Mouse (Mus musculus): ENCODE data around the gene Dusp10. TPM values are rescaled to one million over a fixed set of nuclear protein-coding genes. Genes with fewer than 3 reads are reported as not detected.

Dusp10 gene
- polyA plus RNA-seq, 1 experiment, result 0.22 TPM

DNA sequence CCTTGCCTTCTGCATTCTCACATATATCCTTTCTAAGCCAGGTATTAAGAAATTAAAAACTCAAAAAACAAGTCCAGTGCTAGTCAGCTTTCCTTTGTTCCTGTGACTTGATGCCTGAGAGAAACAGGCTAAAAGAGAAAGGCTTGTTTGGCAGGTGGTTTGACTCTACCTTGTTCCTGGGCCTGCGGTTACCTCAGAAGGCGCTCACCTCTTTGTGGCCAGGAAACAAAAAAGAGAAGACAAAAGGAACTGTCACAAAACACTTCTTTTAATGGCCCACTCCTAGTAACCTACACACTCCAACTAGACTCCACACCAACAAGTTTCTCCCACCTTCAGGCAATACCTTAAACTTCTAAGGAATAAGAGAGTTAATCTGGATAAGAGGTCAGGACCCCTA is 11.5 kb downstream of the Dusp10 start:
- TF ChIP-seq TAL1 (IDR thresholded peaks at IDR 0.05; ENCODE audit: low read length) (no peak), GATA1 (IDR thresholded peaks at IDR 0.05; ENCODE audit: low read length) (no peak)
- Histone ChIP-seq H3K4me1 (ENCODE audit: control insufficient read depth) (peaks cover 1% of the 10 kb centered on the region; the same call in 1 of the 2 replicates), H3K36me3 (ENCODE audit: control insufficient read depth) (no peaks in the 10 kb centered on the region), H3K9me3 (ENCODE audit: control insufficient read depth, low read length) (no peaks in the 10 kb centered on the region), H3K27me3 (ENCODE audit: control insufficient read depth) (no peaks in the 10 kb centered on the region), H3K4me3 (replicated peaks) (no peak overlapping the region)

DNA sequence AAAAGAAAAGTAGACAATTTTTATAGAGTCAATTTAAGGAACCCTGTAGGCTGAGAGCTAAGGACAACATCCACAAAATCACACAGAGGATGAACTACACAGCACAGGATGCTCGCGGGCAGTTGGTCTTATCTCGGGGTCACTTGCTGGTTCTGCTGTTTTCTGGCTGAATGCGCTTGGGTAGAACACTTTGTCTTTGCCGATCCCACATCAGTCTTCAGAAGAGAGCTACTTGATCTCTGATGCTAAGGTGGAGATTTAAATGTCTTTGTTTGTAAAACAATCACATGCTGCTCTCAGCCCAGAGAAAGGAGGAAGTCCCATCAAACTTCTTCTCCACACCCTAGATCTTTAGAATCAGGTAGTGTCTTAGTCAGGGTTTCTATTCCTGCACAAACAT is 12.0 kb downstream of the Dusp10 start:
- H3K4me1 ChIP-seq (ENCODE audit: control insufficient read depth), result peaks cover 1% of the 10 kb centered on the region; the same call in 1 of the 2 replicates
- TF ChIP-seq GATA1 (IDR thresholded peaks at IDR 0.05; ENCODE audit: low read length) (no peak), TAL1 (IDR thresholded peaks at IDR 0.05; ENCODE audit: low read length) (no peak)
- H3K27me3 ChIP-seq (ENCODE audit: control insufficient read depth), result no peaks in the 10 kb centered on the region
- H3K9me3 ChIP-seq (ENCODE audit: control insufficient read depth, low read length), result no peaks in the 10 kb centered on the region
- no peak overlapping the region for H3K4me3 ChIP-seq (replicated peaks)
- no peaks in the 10 kb centered on the region for H3K36me3 ChIP-seq (ENCODE audit: control insufficient read depth)

DNA sequence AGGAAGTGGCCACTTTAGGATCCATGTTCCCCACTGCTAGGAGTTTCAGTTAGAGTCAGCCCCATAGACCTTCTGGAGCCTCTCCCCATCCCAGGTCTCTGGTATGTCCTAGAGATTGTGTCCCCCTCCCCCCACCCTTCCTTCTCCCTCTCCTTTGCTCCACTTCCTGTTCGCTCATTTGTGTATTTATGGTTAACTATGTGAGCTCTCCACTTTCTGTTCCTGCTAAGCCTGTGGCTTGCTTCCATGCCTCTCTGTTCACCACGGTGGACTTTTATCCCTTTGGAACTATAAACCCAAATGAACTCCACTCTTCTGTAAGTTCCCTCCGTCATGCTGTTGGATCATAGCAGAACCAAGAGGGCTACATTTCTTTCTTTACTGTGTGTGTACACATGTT is 13.9 kb downstream of the Dusp10 start:
- no peak overlapping the region for H3K4me3 ChIP-seq (replicated peaks)
- peaks cover 2% of the 10 kb centered on the region; the same call in 1 of the 2 replicates for H3K4me1 ChIP-seq (ENCODE audit: control insufficient read depth)
- H3K9me3 ChIP-seq (ENCODE audit: control insufficient read depth, low read length), result no peaks in the 10 kb centered on the region
- no peaks in the 10 kb centered on the region for H3K27me3 ChIP-seq (ENCODE audit: control insufficient read depth)
- TF ChIP-seq TAL1 (IDR thresholded peaks at IDR 0.05; ENCODE audit: low read length) (no peak), GATA1 (IDR thresholded peaks at IDR 0.05; ENCODE audit: low read length) (no peak)
- H3K36me3 ChIP-seq (ENCODE audit: control insufficient read depth), result no peaks in the 10 kb centered on the region

DNA sequence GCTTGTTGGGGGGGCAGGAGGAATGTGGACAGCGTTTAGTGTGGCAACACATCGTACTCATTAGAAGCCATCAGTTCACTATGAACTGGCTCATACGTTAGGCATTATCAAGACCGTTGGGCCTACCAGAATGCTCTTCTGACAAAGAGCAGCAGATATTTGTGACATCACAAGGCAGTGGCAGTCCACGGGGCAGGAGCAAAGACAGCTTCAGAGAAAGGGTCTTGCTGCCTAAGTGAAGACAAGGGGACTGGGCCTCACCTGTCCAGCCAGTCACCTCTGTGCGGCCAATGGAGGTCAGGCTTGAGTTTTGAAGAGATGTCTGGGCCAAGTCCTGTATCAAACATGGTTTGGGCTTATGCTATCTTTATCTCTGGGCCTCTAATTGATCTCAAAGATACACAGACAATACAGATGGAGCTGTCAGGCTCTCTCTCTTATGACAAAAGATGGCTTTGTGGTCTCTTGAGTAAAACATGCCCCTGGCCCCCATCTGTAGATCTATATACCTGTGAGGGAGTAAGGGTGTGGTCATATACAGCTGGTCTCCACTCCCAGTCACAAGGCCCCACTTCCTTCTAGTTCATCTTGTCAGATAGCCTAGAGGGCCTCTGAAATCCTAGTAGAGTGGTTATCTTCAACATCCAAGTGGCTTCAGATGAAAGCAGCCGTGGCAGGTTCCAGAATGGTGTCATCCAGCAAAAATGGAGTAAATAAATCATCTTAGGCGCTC is 17.1 kb downstream of the Dusp10 start:
- H3K9me3 ChIP-seq (ENCODE audit: control insufficient read depth, low read length), result no peaks in the 10 kb centered on the region
- H3K4me3 ChIP-seq (replicated peaks), result no peak overlapping the region
- TF ChIP-seq GATA1 (IDR thresholded peaks at IDR 0.05; ENCODE audit: low read length) (no peak), TAL1 (IDR thresholded peaks at IDR 0.05; ENCODE audit: low read length) (no peak)
- H3K27me3 ChIP-seq (ENCODE audit: control insufficient read depth), result peaks cover 11% of the 10 kb centered on the region
- peaks cover 24% of the 10 kb centered on the region for H3K4me1 ChIP-seq (ENCODE audit: control insufficient read depth)
- H3K36me3 ChIP-seq (ENCODE audit: control insufficient read depth), result no peaks in the 10 kb centered on the region

DNA sequence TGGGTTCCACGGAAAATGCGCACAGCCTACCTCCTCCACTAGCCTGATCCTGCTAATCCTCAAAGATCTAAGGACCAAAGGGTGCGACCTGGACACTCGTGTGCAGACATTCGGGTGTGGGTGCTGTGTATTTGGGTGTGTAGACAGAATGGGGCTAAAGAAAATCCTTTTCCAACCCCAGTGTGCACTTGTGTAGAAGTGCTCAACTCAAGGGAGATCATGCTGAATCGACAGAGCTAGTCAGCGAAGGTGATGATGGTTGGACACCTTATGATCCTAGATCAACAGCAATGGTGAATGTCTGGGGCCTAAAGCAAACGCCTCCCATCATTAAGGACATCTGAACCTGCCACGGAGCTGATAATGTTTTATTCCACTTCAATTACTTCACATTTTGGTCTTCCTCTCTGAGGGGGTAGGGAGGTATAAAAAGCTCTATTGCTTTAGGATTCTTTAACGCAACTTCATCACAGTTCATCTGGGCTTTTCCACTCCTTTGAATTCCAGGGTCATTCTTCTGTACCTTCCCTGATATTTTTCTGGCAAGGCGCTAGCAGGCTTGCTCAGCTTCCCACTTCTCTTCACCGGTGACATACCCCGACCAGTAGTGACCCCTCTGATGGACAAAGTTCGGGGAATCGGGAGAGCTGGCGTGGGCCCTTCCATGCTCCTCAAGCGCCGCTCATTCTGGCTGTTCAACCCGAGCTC is 19.7 kb downstream of the Dusp10 start:
- Histone ChIP-seq H3K9me3 (ENCODE audit: control insufficient read depth, low read length) (no peaks in the 10 kb centered on the region), H3K4me3 (replicated peaks) (peak overlapping the region; percentile 84), H3K27me3 (ENCODE audit: control insufficient read depth) (peaks cover 11% of the 10 kb centered on the region), H3K36me3 (ENCODE audit: control insufficient read depth) (peaks cover 5% of the 10 kb centered on the region), H3K4me1 (ENCODE audit: control insufficient read depth) (peaks cover 29% of the 10 kb centered on the region)
- TF ChIP-seq GATA1 (IDR thresholded peaks at IDR 0.05; ENCODE audit: low read length), result no peak

DNA sequence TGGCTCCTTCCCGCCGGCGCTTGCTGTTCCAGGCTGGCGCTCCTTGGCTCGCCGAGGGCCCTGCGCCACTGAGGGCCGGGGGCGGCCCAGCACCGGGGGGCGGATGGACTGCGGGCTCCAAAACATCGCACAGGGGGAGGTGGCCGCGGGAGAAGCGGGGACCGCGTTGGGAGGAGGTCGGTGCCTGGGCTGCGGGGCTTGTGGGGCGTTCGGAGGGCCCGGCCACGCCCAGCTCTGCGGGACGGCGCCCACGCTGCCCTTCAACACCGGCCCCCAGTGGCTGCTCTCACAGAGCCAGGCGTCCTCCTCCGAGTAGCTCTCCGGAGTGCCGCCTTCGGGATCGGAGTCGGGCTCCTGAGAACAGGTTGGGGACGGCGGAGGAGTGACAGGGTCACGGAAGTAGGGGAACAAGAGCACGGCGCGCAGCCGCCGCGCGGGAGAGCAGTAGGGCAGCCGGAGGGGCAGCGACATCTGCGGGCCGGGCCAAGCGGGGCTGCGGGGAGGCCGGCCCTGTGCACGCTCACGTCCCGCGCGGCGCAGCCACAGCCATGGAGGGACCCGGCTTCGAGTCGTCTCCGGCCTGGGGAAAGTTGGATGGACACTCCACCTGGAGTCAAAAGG is 20.4 kb downstream of the Dusp10 start:
- TF ChIP-seq GATA1 (IDR thresholded peaks at IDR 0.05; ENCODE audit: low read length) (no peak), TAL1 (IDR thresholded peaks at IDR 0.05; ENCODE audit: low read length) (no peak)
- Histone ChIP-seq H3K4me1 (ENCODE audit: control insufficient read depth) (peaks cover 29% of the 10 kb centered on the region), H3K36me3 (ENCODE audit: control insufficient read depth) (peaks cover 5% of the 10 kb centered on the region), H3K9me3 (ENCODE audit: control insufficient read depth, low read length) (no peaks in the 10 kb centered on the region), H3K27me3 (ENCODE audit: control insufficient read depth) (peaks cover 11% of the 10 kb centered on the region), H3K4me3 (replicated peaks) (peak overlapping the region; percentile 84)

DNA sequence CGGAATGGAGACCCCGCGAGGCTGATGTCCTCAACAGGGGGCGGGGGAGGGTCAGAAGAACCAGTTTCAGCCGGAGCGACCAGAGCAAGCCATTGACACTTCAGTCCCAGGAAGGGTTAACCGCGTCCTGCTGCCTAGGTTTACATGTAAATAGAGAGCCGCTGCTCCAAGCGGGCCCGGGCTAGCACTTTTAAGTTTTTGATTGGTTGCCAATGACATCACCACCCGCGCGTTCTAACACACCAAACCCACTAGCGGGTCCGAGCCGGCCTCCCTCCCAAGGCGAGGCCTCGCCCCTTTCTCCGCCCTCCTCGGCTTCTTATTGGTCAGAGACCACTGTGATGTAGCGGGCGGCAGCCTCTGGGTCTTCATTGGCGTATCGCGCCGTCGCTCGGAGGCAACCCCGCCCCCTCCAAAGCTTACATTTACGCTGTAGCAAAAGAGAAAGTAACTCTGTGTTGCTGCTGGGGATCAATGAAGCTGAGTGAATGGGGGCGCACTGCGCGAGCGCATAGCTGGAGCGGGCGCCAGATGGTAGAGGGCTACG is 21.0 kb downstream of the Dusp10 start, which contains the start of gene 1700056E22Rik:
1700056E22Rik (minus strand) TSS at position 291 of the 547 bp plus-strand sequence.
- Histone ChIP-seq H3K9me3 (ENCODE audit: control insufficient read depth, low read length) (no peaks in the 10 kb centered on the region), H3K4me1 (ENCODE audit: control insufficient read depth) (peaks cover 29% of the 10 kb centered on the region), H3K36me3 (ENCODE audit: control insufficient read depth) (peaks cover 5% of the 10 kb centered on the region), H3K4me3 (replicated peaks) (peak within 1 kb of the TSS; percentile 84), H3K27me3 (ENCODE audit: control insufficient read depth) (peaks cover 11% of the 10 kb centered on the region)
- no peak for TF ChIP-seq GATA1 (IDR thresholded peaks at IDR 0.05; ENCODE audit: low read length)
- TF ChIP-seq TAL1 (IDR thresholded peaks at IDR 0.05; ENCODE audit: low read length), result no peak

DNA sequence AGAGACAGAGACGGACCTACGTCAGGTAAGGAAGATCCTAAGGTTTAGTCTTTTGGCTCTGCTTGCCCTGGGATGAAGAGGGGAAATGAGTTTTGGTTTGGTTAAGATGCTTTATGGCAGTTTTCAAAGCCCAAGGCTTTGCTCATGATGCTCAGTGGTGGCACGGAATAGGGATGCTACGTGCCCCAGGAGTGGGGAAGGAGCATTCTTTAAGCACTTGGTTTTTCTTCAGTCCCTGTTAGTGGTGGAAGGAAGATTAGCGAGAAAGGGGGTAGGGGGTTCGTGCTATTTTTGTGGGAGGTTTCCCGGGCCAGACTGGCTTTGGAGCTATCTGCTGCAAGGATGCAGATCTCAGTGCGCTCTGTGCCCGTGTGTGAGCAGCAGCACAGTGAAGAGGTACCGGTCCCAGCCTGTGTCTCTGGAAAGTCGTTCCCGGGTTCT is 21.7 kb downstream of the Dusp10 start:
- H3K4me1 ChIP-seq (ENCODE audit: control insufficient read depth), result peaks cover 29% of the 10 kb centered on the region
- H3K9me3 ChIP-seq (ENCODE audit: control insufficient read depth, low read length), result no peaks in the 10 kb centered on the region
- peak overlapping the region; percentile 84 for H3K4me3 ChIP-seq (replicated peaks)
- no peak for TF ChIP-seq GATA1 (IDR thresholded peaks at IDR 0.05; ENCODE audit: low read length)
- H3K36me3 ChIP-seq (ENCODE audit: control insufficient read depth), result peaks cover 5% of the 10 kb centered on the region
- H3K27me3 ChIP-seq (ENCODE audit: control insufficient read depth), result peaks cover 11% of the 10 kb centered on the region

All from erythroblast, embryonic 14.5 days (primary cell).